Mouse (Mus musculus) spleen, adult 2 months (tissue): ENCODE results near the gene Vapa.

ENCODE experiments used
- CTCF ChIP-seq: fragments of 200-500 bp; IDR thresholded peaks from 2 replicates; pipeline ENCODE4 v1.5.1; 2011; ENCODE audit warnings: mild to moderate bottlenecking, inconsistent platforms; ENCODE audit not compliant: insufficient read depth, insufficient read length, insufficient replicate concordance; ENCODE audit errors: extremely low read depth
- POLR2A ChIP-seq: fragments of 200-500 bp; IDR thresholded peaks from 2 replicates; pipeline ENCODE4 v1.6.1; 2011; ENCODE audit warnings: low read depth, low read length, inconsistent platforms

DNA sequence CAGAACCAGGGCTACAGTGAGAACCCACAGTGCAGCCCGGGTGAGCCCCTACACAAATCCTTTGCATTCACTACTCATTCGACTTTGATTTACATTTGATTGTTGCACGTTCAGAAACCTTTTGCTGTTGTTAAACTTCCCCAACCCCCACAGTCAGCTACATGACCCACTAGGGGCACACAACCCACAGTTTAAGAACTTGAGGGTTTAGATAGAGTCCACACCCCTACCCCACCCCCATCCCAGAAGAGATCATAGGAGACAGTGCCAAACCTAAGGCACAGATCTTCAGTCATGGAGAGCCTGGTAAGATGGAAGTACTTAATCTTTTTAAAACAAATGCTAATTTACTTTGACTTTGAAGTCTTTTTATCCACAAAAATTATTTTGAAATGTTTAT is 2.3 kb upstream of the Vapa start:
- no peak for TF ChIP-seq CTCF
- TF ChIP-seq POLR2A = no peak
